Comparison of ENCODE assay signal across 8 mouse cellular contexts in the genomic region with DNA sequence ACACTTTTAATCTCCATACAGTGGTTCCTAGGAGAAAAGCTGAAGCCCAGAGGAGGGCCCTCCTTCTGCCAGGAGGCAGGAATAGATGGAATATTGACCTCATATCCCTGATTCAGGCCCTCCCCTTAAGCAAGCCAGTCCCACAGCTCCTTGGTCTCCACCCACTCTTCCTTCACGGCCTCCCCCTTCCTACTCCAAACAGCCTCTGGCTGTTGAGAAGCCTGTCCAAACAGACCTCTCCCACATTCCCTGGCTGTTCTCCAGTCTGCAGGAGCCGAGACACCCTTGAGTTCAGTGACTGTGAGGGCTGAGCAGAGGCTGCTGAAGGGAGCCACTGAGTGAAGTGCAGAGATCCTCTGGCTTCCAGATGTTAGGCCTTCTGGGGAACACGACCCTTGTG. TPM values are rescaled to one million over a fixed set of nuclear protein-coding genes. Genes with fewer than 3 reads are reported as not detected.
A peak's percentile ranks its signal among the peaks of the same experiment; 100 is the strongest.
DNase-seq lines count a peak whose midpoint lies in the region; ATAC-seq and TF ChIP-seq lines count a peak whose summit lies in the region.

A gene (plus strand): TSS at position 194 of the 400 bp plus-strand sequence.

- no peaks in the 10 kb centered on the region for H3K36me3 ChIP-seq in C2C12 (ENCODE audit: control insufficient read depth, insufficient read depth)
- H3K36me3 ChIP-seq in heart, embryonic 10.5 days = no peaks in the 10 kb centered on the region
- no peaks in the 10 kb centered on the region for H3K36me3 ChIP-seq in hindbrain, embryonic 11.5 days (ENCODE audit: control insufficient read depth, insufficient read depth, low read length)

- H3K4me1 ChIP-seq in heart, embryonic 10.5 days = peaks cover 57% of the 10 kb centered on the region
- H3K4me1 ChIP-seq in hindbrain, embryonic 11.5 days (replicated peaks; ENCODE audit: control insufficient read depth, insufficient read depth, low read length) = no peaks in the 10 kb centered on the region

- 33% methylated on average over 3 of the region's 3 CpGs for WGBS in heart, embryonic 10.5 days
- 57% methylated on average over 3 of the region's 3 CpGs for WGBS in hindbrain, embryonic 11.5 days

- H3K79me3 ChIP-seq in C2C12 (ENCODE audit: low read depth) = no peaks in the 10 kb centered on the region

- H3K9ac ChIP-seq in hindbrain, embryonic 11.5 days (ENCODE audit: low read depth, low read length) = no peak within 1 kb of the TSS

- H3K79me2 ChIP-seq in C2C12 (ENCODE audit: control insufficient read depth, insufficient read depth) = no peaks in the 10 kb centered on the region

- no peak within 1 kb of the TSS for H3K4me2 ChIP-seq in hindbrain, embryonic 11.5 days (replicated peaks; ENCODE audit: low read depth, low read length)

- peak within 1 kb of the TSS; percentile 42 for H3ac ChIP-seq in C2C12 (ENCODE audit: control insufficient read depth, insufficient read length, low read depth)

- H3K27ac ChIP-seq in heart, embryonic 10.5 days = peak within 1 kb of the TSS; percentile 85
- H3K27ac ChIP-seq in hindbrain, embryonic 11.5 days (ENCODE audit: low read depth, low read length) = no peak within 1 kb of the TSS

- no peaks in the 10 kb centered on the region for H3K9me3 ChIP-seq in heart, embryonic 10.5 days
- no peaks in the 10 kb centered on the region for H3K9me3 ChIP-seq in hindbrain, embryonic 11.5 days (ENCODE audit: control insufficient read depth, low read length)

- DNase-seq in adrenal gland, postnatal 14 days = peak; percentile 79
- no peak for DNase-seq in heart, embryonic 10.5 days (ENCODE audit: low spot score)
- DNase-seq in kidney, postnatal 25 days = peak; percentile 85 to 92
- DNase-seq in skeletal muscle tissue, adult 2 months (ENCODE audit: low read depth, low spot score) = peak; percentile 92
- no peak for DNase-seq in hindbrain, embryonic 11.5 days (ENCODE audit: low spot score)
- DNase-seq in layer of hippocampus, adult 9-11 months = no peak

- H3K4me3 ChIP-seq in C2C12 (ENCODE audit: insufficient read depth, poor library complexity, severe bottlenecking) = no peak within 1 kb of the TSS
- no peak within 1 kb of the TSS for H3K4me3 ChIP-seq in heart, embryonic 10.5 days
- H3K4me3 ChIP-seq in hindbrain, embryonic 11.5 days (ENCODE audit: low read depth, low read length) = no peak within 1 kb of the TSS

- ATAC-seq in hindbrain, embryonic 11.5 days (ENCODE audit: low FRiP score) = no peak
- ATAC-seq in monocyte, adult 5-6 weeks (replicated peaks; ENCODE audit: insufficient number of reproducible peaks, low FRiP score, low TSS enrichment, poor library complexity, severe bottlenecking) = no peak

- no peaks in the 10 kb centered on the region for H3K27me3 ChIP-seq in C2C12 (ENCODE audit: control insufficient read depth, insufficient read depth, insufficient read length)
- H3K27me3 ChIP-seq in heart, embryonic 10.5 days (ENCODE audit: insufficient read depth, poor library complexity, severe bottlenecking) = no peaks in the 10 kb centered on the region
- no peaks in the 10 kb centered on the region for H3K27me3 ChIP-seq in hindbrain, embryonic 11.5 days (ENCODE audit: control insufficient read depth, insufficient read depth, low read length)

- no peak for TF ChIP-seq CTCF in C2C12 (IDR thresholded peaks at IDR 0.05; ENCODE audit: control insufficient read depth, insufficient read depth, insufficient read length)

TF ChIP-seq in C2C12, 6 proteins besides CTCF, POLR2A, EP300 and RAD21:
- no peak for TF ChIP-seq MYOG (IDR thresholded peaks at IDR 0.05; ENCODE audit: control insufficient read depth, extremely low read depth, insufficient read length)
- TF ChIP-seq MAX (IDR thresholded peaks at IDR 0.05) = no peak
- TF ChIP-seq MYOD1 (IDR thresholded peaks at IDR 0.05; ENCODE audit: control insufficient read depth, insufficient read length, low read depth) = no peak
- no peak for TF ChIP-seq CEBPB (IDR thresholded peaks at IDR 0.05; ENCODE audit: low read depth)
- no peak for TF ChIP-seq USF1 (IDR thresholded peaks at IDR 0.05; ENCODE audit: low read depth)
- no peak for TF ChIP-seq FOSL1 (IDR thresholded peaks at IDR 0.05; ENCODE audit: insufficient read depth, low read length, poor library complexity, severe bottlenecking)

RNA-seq across cellular contexts. Expression of the gene that starts here (rescaled TPM):
- polyA plus RNA-seq in C2C12 (2012; fragmentation: generic; extraction: Trizol) = 5.0 TPM
- total RNA-seq in adrenal gland, postnatal 14 days (2021) = 4.4 and 6.2 TPM in 2 replicates
- 0.53 and 0.92 TPM in 2 replicates for polyA plus RNA-seq in heart, embryonic 10.5 days (2016; fragmentation: Nextera tagmentation; extraction: Ambion mirVana)
- polyA plus RNA-seq in hindbrain, embryonic 11.5 days (2014; fragmentation: Nextera tagmentation; extraction: Ambion mirVana) = 0.17 and 0.19 TPM in 2 replicates
- not detected in 3 replicates for total RNA-seq in monocyte, adult 5-6 weeks (2017)

Comparison
In these comparisons a context has a peak if more than half of its experiments do, and no peak if none do; other contexts are left out.
1. DNase-seq: peak in adrenal gland, postnatal 14 days (single experiment), kidney, postnatal 25 days (2 of 2) and skeletal muscle tissue, adult 2 months (single experiment); none in heart, embryonic 10.5 days (single experiment), hindbrain, embryonic 11.5 days (single experiment) and layer of hippocampus, adult 9-11 months (single experiment).